Mouse (Mus musculus): ENCODE measurements around the gene Slfn9. TPM values are rescaled to one million over a fixed set of nuclear protein-coding genes. Genes with fewer than 3 reads are reported as not detected.
"Not testable (repeated sequence)": the region's sequence is repeated elsewhere in the genome, so short reads cannot be mapped to it uniquely, and the experiment has no call there.

The Slfn9 gene
- total RNA-seq, 2 experiments from 2014 or later = 0.69 to 0.87 TPM

GRCm38 (mm10) chr11:82956925-82957324, 34.7 kb downstream of the Slfn9 start:
- DNase-seq = no peak

DNA sequence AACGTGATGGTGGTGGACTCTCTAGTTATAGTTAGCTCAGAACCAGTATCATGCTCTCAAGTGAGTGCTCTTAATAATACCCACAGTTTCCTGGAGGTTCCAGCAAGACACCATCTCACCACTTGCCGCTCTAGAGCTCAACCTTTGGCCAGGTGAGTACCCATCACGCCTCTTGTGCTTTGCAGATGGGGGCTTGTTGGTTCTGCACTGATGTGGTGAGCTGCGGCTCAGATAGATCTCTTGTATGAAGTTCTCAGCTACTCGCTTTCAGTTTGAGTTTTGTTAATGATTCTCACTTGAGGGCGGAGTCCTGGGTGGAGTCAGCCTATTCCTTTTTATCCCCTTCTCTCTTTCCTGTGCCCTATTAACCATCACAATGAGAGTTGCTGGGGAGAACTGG, 37.0 kb downstream of the Slfn9 start:
- no peak for DNase-seq

GRCm38 (mm10) chr11:82952612-82953542, 38.8 kb downstream of the Slfn9 start:
- DNase-seq = peak; percentile 67 to 68

DNA sequence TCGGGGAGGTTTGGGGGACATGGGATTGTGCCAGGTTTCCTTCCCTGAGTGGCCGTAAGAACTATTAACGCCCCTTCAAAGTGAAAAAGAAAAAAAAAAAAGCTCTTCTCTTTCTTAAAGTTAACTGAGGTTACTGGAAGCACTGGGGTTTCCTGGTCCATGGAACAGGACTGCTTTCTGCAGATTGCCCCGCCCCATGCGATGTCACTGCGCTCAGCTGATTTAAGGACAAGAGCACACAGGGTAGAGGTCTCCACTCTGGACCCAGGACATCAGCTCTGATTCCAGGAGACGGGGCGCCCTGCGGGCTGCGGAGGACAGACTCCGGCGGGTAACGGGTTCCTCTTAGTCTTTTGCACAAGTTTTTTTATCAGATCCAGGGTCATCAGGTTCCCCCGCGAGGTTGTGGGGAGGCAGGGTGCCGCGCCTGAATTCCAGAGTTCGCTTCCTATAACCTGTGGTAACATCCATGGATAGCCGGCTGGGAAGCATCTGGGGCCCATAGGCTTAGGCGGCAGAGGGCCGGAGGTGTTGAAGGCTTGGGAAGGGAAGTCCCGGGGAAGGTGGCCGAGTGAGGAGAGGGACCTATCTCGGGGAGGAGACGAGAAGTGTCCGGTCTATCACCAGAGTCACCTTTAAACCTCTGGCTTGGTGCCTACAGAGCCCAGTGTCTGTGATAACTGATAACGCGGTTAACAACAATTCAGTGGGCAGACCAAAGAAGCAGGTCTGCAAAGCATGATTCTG, 39.6 kb downstream of the Slfn9 start:
- DNase-seq = peak; percentile 86 to 91

GRCm38 (mm10) chr11:82950736-82951481, 40.7 kb downstream of the Slfn9 start, which contains the start of gene Slfn5:
TSS of gene Slfn5 (plus strand) at chr11:82951349.
- peak; percentile 75 to 91 for DNase-seq

DNA sequence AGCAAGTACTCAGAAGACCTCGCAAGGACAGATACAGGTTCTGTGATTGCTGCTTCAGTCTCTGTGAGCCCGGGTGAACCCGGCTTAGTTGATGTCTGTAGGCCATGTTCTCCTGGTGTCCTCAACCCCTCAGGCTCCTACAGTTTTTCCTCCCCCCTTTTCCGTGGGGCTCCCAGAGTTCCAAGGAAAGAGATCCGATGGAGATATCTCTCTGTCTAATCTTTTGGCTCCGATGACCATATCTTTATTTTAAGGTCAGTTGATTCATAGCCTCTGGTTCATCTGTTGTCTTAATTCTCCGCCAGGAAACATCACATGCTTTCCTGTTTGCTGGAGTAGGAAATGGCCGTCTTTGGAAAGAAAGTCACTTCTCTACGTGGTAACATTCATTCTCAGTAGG, 42.6 kb downstream of the Slfn9 start:
- peak; percentile 55 to 74 for DNase-seq

GRCm38 (mm10) chr11:82947457-82947856, 44.2 kb downstream of the Slfn9 start:
- peak in 1 of 2 experiments; percentile 51 for DNase-seq

- DNase-seq = no peak
These were observed 46.0 kb downstream of the Slfn9 start for GRCm38 (mm10) chr11:82945636-82946035.

GRCm38 (mm10) chr11:82943336-82943735, 48.3 kb downstream of the Slfn9 start:
- DNase-seq = no peak

- DNase-seq = no peak
These were observed 58.4 kb downstream of the Slfn9 start for GRCm38 (mm10) chr11:82933186-82933585.

DNA sequence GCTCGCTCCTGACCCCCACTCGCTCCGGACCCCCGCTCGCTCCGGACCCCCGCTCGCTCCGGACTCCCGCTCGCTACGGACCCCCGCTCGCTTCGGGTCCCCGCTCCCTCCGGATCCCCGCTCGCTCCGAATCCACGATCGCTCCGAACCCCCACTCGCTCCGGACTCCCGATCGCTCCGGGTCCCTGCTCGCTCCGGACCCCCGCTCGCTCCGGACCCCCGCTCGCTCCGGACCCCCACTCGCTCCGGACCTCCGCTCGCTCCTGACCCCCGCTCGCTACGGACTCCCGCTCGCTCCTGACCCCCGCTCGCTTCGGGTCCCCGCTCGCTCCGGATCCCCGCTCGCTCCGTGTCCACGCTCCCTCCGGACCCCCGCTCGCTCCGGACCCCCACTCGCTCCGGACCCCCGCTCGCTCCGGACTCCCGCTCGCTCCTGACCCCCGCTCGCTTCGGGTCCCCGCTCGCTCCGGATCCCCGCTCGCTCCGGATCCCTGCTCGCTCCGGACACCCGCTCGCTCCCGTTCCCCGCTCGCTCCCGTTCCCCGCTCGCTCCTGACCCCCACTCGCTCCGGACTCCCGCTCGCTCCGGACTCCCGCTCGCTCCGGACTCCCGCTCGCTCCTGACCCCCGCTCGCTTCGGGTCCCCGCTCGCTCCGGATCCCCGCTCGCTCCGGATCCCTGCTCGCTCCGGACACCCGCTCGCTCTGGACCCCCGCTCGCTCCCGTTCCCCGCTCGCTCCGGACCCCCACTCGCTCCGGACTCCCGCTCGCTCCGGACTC, 59.8 kb downstream of the Slfn9 start:
- not testable (repeated sequence) for DNase-seq

DNA sequence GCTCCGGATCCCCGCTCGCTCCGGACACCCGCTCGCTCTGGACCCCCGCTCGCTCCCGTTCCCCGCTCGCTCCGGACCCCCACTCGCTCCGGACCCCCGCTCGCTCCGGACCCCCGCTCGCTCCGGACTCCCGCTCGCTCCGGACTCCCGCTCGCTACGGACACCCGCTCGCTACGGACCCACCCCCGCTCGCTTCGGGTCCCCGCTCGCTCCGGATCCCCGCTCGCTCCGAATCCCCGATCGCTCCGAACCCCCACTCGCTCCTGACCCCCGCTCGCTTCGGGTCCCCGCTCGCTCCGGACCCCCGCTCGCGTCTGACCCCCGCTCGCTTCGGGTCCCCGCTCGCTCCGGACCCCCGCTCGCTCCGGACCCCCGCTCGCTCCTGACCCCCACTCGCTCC, 60.5 kb downstream of the Slfn9 start:
- DNase-seq = not testable (repeated sequence)

GRCm38 (mm10) chr11:82930391-82930955, 61.2 kb downstream of the Slfn9 start:
- not testable (repeated sequence) for DNase-seq

DNA sequence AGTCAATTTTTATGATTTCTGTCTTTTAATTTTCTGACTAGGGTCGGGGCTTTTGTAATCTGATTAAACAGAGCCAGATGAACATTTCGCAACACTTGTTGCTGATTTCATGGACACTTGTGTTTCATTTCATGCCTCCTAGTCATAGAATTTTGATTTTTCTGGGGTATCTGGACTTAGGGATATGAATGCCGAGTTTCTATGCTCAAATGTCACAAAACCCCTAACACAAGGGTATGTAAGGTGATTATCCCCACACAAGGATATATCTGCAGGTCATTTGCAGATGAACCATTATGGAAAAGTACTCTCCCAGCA, 62.0 kb downstream of the Slfn9 start:
- no peak for DNase-seq

- DNase-seq = no peak
These were observed 62.6 kb downstream of the Slfn9 start for GRCm38 (mm10) chr11:82928897-82929632.

Small RNAs within 50 kb of the gene (microRNA-seq; reads per million reads assigned to microRNA genes)
- gene Gm27598 = 0 reads per million in 2 experiments
- gene Mir7679 = 0 reads per million in 2 experiments

Other genes with a start within 250 kb of the Slfn9 start
- gene Cct6b, start 227.5 kb downstream of the Slfn9 start, total RNA-seq (2021) = under 1 TPM in 1 of 2 experiments, not detected in 1; 0.31 TPM
- gene Zfp830, start 227.5 kb downstream of the Slfn9 start, total RNA-seq (2021) = 10 to 100 TPM; 12.8 to 14.1 TPM
- gene Lig3, start 210.7 kb downstream of the Slfn9 start, total RNA-seq (2021) = 10 to 100 TPM; 12.7 to 14.7 TPM
- gene Rffl, start 120.6 kb downstream of the Slfn9 start, total RNA-seq (2021) = 1 to 10 TPM; 3.5 to 3.6 TPM
- gene Rad51d, start 101.2 kb downstream of the Slfn9 start, total RNA-seq (2021) = 10 to 100 TPM; 10.5 to 12.0 TPM
- not detected for gene Fndc8, start 99.7 kb downstream of the Slfn9 start, total RNA-seq (2021)
- 10 to 100 TPM; 11.7 to 12.4 TPM for gene Nle1, start 83.4 kb downstream of the Slfn9 start, total RNA-seq (2021)
- 100 to 1,000 TPM; 185 to 201 TPM for gene Unc45b, start 81.3 kb downstream of the Slfn9 start, total RNA-seq (2021)
- gene Slfn5, start 40.5 kb downstream of the Slfn9 start, total RNA-seq (2021) = 10 to 100 TPM; 50.5 to 65.6 TPM
- gene Slfn8, start 29.0 kb upstream of the Slfn9 start, total RNA-seq (2021) = under 1 TPM; 0.65 to 0.98 TPM
- gene Slfn2, start 73.3 kb upstream of the Slfn9 start, total RNA-seq (2021) = 1 to 10 TPM; 3.2 to 5.2 TPM
- gene Slfn1, start 125.0 kb upstream of the Slfn9 start, total RNA-seq (2021) = under 1 TPM; 0.22 to 0.85 TPM
- under 1 TPM; 0.08 to 0.10 TPM for gene Slfn4, start 183.4 kb upstream of the Slfn9 start, total RNA-seq (2021)
- gene Slfn3, start 199.5 kb upstream of the Slfn9 start, total RNA-seq (2021) = 1 to 10 TPM; 2.0 to 2.1 TPM

Data from heart, adult 18-20 months (tissue).